Mouse (Mus musculus) heart, embryonic 14.5 days (tissue): Measurements from ENCODE around the gene Zfp874a. TPM values are rescaled to one million over a fixed set of nuclear protein-coding genes. Genes with fewer than 3 reads are reported as not detected.
A peak's percentile ranks its signal among the peaks of the same experiment; 100 is the strongest.
"Not testable (repeated sequence)": the region's sequence is repeated elsewhere in the genome, so short reads cannot be mapped to it uniquely, and the experiment has no call there.

Experiments
- ATAC-seq: fragments of 200-750 bp; cut with Nextera tagmentation; 2 replicates; pipeline ENCODE4 v1.8.0; 2017; ENCODE audit warnings: low read depth, moderate TSS enrichment; ENCODE audit not compliant: insufficient number of reproducible peaks, insufficient read depth, low FRiP score
- H3K27ac ChIP-seq, 2 experiments: fragments of 200-500 bp in 1 of 2; fragments of 300-500 bp in 1 of 2; sonication (generic) in 1 of 2; replicated peaks in 1 of 2; 2 replicates each; pipeline ENCODE4 v1.5.1; 2012 to 2014; ENCODE audit warnings: low read depth in 2 of 2, low read length in 2 of 2, control low read depth in 1 of 2, mild to moderate bottlenecking in 1 of 2, mixed read lengths in 1 of 2; ENCODE audit not compliant: control insufficient read depth in 1 of 2, insufficient read depth in 1 of 2
- H3K27me3 ChIP-seq: fragments of 300-500 bp; sonication (generic); 2 replicates; pipeline ENCODE4 v1.6.1; 2014; ENCODE audit warnings: mild to moderate bottlenecking, low read length, control low read depth; ENCODE audit not compliant: control insufficient read depth, insufficient read depth
- H3K36me3 ChIP-seq: fragments of 300-500 bp; sonication (generic); 2 replicates; pipeline ENCODE4 v1.6.1; 2014; ENCODE audit warnings: mild to moderate bottlenecking, control low read depth, low read length, mixed read lengths; ENCODE audit not compliant: control insufficient read depth, insufficient read depth
- H3K4me1 ChIP-seq, 2 experiments: fragments of 200-500 bp in 1 of 2; fragments of 300-500 bp in 1 of 2; sonication (generic) in 1 of 2; 2 replicates each; pipeline ENCODE4 v1.6.1; 2012 to 2014; ENCODE audit warnings: low read length in 2 of 2, control low read depth in 1 of 2, mixed read lengths in 1 of 2; ENCODE audit not compliant: control insufficient read depth in 2 of 2, insufficient read depth in 2 of 2
- H3K4me2 ChIP-seq: fragments of 300-500 bp; sonication (generic); 2 replicates; pipeline ENCODE4 v1.6.1; 2014; ENCODE audit warnings: mild to moderate bottlenecking, low read length
- H3K4me3 ChIP-seq, 2 experiments: fragments of 200-500 bp in 1 of 2; fragments of 300-500 bp in 1 of 2; sonication (generic) in 1 of 2; 2 replicates each; pipeline ENCODE4 v1.5.1; 2012 to 2014; ENCODE audit warnings: low read length in 2 of 2, mild to moderate bottlenecking in 2 of 2, control low read depth in 1 of 2, low read depth in 1 of 2, moderate library complexity in 1 of 2; ENCODE audit not compliant: control insufficient read depth in 1 of 2, insufficient read depth in 1 of 2
- H3K9ac ChIP-seq: fragments of 300-500 bp; sonication (generic); 2 replicates; pipeline ENCODE4 v1.6.1; 2014; ENCODE audit warnings: mild to moderate bottlenecking, low read length
- H3K9me3 ChIP-seq: fragments of 300-500 bp; sonication (generic); 2 replicates; pipeline ENCODE4 v1.6.1; 2016; ENCODE audit warnings: low read length, control low read depth; ENCODE audit not compliant: control insufficient read depth
- WGBS: fragments of 180-500 bp; shearing (Covaris S2); extraction: QIAGEN DNeasy Blood & Tissue Kit; methylation state at CpG from one replicate; pipeline ENCODE4 v1.1.7; 2014; 5-methylcytosine and 5-hydroxymethylcytosine counted together
- polyA plus RNA-seq: library from polyadenylated mRNA; unstranded; fragments of >200 nt; fragmentation: Nextera tagmentation; extraction: Ambion mirVana; gene quantifications from 2 replicates; pipeline ENCODE4 v1.2.1, GENCODE M21; 2014

Zfp874a gene
- polyA plus RNA-seq, 1 experiment from 2014 or later = 5.8 TPM

GRCm38 (mm10) chr13:67481528-67481927 lies 30.1 kb upstream of the Zfp874a start:
- ATAC-seq = no peak
- Histone ChIP-seq H3K9ac (no peak overlapping the region), H3K9me3 (no peaks in the 10 kb centered on the region), H3K27ac (no peak overlapping the region), H3K36me3 (0 out of 2 replicates have a peak, but pooled peaks cover 5% of the 10 kb centered on the region), H3K4me3 (no peak overlapping the region), H3K27me3 (no peaks in the 10 kb centered on the region), H3K4me2 (no peak overlapping the region), H3K4me1 (peaks cover 0 to 6% of the 10 kb centered on the region in 2 experiments; a peak in 1 of 4 replicates)
- WGBS = 57% methylated on average over 4 of the region's 4 CpGs

GRCm38 (mm10) chr13:67469274-67469673 lies 17.9 kb upstream of the Zfp874a start:
- 82% methylated on average over 3 of the region's 3 CpGs for WGBS
- Histone ChIP-seq H3K9me3 (0 out of 2 replicates have a peak, but pooled peaks cover 10% of the 10 kb centered on the region), H3K27me3 (no peaks in the 10 kb centered on the region), H3K9ac (no peak overlapping the region), H3K4me3 (no peak overlapping the region), H3K27ac (no peak overlapping the region), H3K4me1 (no peaks in the 10 kb centered on the region), H3K4me2 (no peak overlapping the region), H3K36me3 (peaks cover 25% of the 10 kb centered on the region)
- no peak for ATAC-seq

GRCm38 (mm10) chr13:67463506-67464185 lies 12.2 kb upstream of the Zfp874a start:
- not testable (repeated sequence) for H3K27me3 ChIP-seq, H3K4me2 ChIP-seq, H3K9me3 ChIP-seq, H3K4me1 ChIP-seq, H3K36me3 ChIP-seq, ATAC-seq, H3K4me3 ChIP-seq, H3K27ac ChIP-seq, H3K9ac ChIP-seq
- 84% methylated on average over 2 of the region's 5 CpGs for WGBS

GRCm38 (mm10) chr13:67452021-67452309 lies 541 bp upstream of the Zfp874a start:
- Histone ChIP-seq H3K4me1 (no peaks in the 10 kb centered on the region), H3K4me2 (peak overlapping the region; percentile 70), H3K4me3 (peak overlapping the region; percentile 64; a peak in 3 of 4 replicates), H3K9ac (peak overlapping the region; percentile 69), H3K36me3 (peaks cover 20% of the 10 kb centered on the region), H3K27ac (peak overlapping the region; percentile 45 to 61; a peak in 2 of 4 replicates), H3K9me3 (no peaks in the 10 kb centered on the region), H3K27me3 (no peaks in the 10 kb centered on the region)
- no peak for ATAC-seq
- 12% methylated on average over 3 of the region's 3 CpGs for WGBS

- not testable (repeated sequence) for H3K27ac ChIP-seq, H3K4me1 ChIP-seq, ATAC-seq, H3K9me3 ChIP-seq, H3K9ac ChIP-seq, H3K27me3 ChIP-seq, H3K4me3 ChIP-seq, H3K4me2 ChIP-seq
- H3K36me3 ChIP-seq = peaks cover 17% of the 10 kb centered on the region; the same call in 1 of the 2 replicates
- WGBS = no CpG with 5 or more reads among the region's 3 CpGs
Measured at GRCm38 (mm10) chr13:67437095-67437494, 14.3 kb downstream of the Zfp874a start.

GRCm38 (mm10) chr13:67428116-67428515 lies 23.3 kb downstream of the Zfp874a start:
- Histone ChIP-seq H3K9me3 (no peaks in the 10 kb centered on the region), H3K4me2 (no peak overlapping the region), H3K9ac (no peak overlapping the region), H3K27me3 (no peaks in the 10 kb centered on the region), H3K36me3 (no peaks in the 10 kb centered on the region), H3K4me1 (no peaks in the 10 kb centered on the region), H3K27ac (no peak overlapping the region), H3K4me3 (no peak overlapping the region)
- 70% methylated on average over 3 of the region's 3 CpGs for WGBS
- ATAC-seq = no peak

- not testable (repeated sequence) for H3K4me1 ChIP-seq, ATAC-seq, H3K36me3 ChIP-seq, H3K4me2 ChIP-seq, H3K9ac ChIP-seq, H3K27me3 ChIP-seq, H3K27ac ChIP-seq, H3K4me3 ChIP-seq, H3K9me3 ChIP-seq
Measured at GRCm38 (mm10) chr13:67425699-67426098, 25.7 kb downstream of the Zfp874a start.

- not testable (repeated sequence) for ATAC-seq, H3K4me2 ChIP-seq
- 68% methylated on average over 2 of the region's 2 CpGs for WGBS
Measured at GRCm38 (mm10) chr13:67422532-67422931, 28.9 kb downstream of the Zfp874a start.

More at GRCm38 (mm10) chr13:67422532-67422931, 28.9 kb downstream of the Zfp874a start:
- not testable (repeated sequence) for H3K36me3 ChIP-seq, H3K9me3 ChIP-seq, H3K4me3 ChIP-seq, H3K4me1 ChIP-seq, H3K27me3 ChIP-seq, H3K27ac ChIP-seq, H3K9ac ChIP-seq
